Mouse (Mus musculus): ENCODE data around the gene AK157302.

DNA sequence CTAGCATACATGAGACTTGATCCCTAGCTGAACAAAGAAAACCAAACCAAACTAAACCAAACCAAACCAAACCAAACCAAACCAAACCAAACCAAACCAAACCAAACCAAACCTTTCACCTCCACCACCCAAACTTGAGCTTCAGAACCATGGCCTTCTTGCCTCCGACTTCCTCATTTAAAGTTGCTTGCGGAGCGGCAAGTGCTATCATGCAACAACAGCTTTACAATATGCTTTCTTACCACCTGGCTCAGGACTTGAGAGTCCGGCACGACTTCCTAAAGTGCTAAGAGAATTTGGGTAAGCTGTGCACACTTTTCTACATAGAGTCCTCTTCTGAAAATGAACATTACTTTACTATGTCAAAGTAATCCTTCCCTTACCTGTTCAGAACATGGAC, 7.3 kb downstream of the AK157302 start:
- TF ChIP-seq CTCF (IDR thresholded peaks at IDR 0.05; ENCODE audit: low read depth) (no peak), EP300 (IDR thresholded peaks at IDR 0.05; ENCODE audit: low read depth) (no peak)
